Mouse (Mus musculus): ENCODE results near the gene Trpm3. TPM values are rescaled to one million over a fixed set of nuclear protein-coding genes. Genes with fewer than 3 reads are reported as not detected.
"Not testable (repeated sequence)": the region's sequence is repeated elsewhere in the genome, so short reads cannot be mapped to it uniquely, and the experiment has no call there.

The Trpm3 gene
- total RNA-seq, 2 experiments from 2014 or later: not detected

DNA sequence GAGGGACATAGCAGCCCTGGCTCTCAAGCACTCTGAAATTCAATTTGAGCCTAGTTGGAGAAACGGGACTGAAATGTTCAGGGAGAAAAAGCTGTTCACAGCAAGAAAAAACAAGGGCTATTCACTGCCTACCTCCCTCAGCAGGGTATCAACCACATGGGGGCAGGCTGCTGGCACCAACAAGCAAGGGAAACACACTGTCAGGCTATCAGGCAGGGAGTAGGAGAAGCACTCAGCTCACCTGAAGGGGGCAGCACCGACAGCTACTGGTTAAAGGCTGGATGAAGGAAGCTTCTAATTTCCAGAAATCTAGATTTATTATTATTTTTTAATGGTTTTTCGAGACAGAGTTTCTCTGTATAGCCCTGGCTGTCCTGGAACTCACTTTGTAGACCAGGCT, 876.7 kb downstream of the Trpm3 start:
- ATAC-seq (replicated peaks; ENCODE audit: poor library complexity, severe bottlenecking): peak; percentile 97

DNA sequence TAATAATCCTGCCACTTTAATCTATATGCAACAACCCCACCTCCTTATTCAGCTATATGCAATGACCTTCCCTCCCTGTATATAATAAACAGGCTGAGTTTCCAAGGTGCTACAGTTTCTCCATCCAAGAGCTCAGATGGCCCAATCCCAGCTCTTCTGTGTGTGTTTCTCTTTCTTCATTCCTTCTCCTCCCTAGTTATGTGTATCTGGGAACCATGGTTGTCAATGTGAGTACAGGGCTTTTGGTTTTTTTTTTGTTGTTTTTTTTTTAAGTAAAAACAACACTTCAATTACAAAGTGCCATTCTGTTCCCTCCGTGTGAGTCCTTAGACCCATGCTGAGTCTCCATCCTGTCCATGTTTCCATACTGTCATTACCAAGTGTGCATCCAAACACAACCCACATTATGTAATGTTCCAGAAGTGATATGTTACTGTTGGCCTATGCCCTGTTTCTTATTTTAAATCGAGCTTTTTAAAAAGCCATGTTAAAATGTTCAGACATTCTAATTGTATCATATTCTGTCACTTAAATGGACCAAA, 879.4 kb downstream of the Trpm3 start:
- ATAC-seq (replicated peaks; ENCODE audit: poor library complexity, severe bottlenecking): no peak

DNA sequence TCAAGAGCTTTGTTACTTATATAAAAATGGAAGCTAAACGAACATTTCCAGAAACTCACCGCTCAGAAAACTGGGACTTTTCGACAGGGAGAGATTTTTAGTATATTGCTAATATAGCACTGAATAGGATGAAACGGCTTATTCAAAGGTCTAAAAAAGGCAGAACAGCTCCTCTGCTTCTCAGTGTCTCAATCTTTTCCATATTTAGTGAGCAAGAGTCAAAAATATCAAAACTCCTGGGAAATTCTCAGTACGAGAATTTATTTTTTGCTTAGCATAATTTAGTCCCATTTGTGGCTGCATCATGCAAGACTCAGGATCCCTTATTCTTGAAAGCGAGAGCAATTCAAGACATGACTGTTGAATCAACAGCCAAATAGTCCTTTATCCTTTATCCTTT, 884.1 kb downstream of the Trpm3 start:
- ATAC-seq (replicated peaks; ENCODE audit: poor library complexity, severe bottlenecking): no peak

DNA sequence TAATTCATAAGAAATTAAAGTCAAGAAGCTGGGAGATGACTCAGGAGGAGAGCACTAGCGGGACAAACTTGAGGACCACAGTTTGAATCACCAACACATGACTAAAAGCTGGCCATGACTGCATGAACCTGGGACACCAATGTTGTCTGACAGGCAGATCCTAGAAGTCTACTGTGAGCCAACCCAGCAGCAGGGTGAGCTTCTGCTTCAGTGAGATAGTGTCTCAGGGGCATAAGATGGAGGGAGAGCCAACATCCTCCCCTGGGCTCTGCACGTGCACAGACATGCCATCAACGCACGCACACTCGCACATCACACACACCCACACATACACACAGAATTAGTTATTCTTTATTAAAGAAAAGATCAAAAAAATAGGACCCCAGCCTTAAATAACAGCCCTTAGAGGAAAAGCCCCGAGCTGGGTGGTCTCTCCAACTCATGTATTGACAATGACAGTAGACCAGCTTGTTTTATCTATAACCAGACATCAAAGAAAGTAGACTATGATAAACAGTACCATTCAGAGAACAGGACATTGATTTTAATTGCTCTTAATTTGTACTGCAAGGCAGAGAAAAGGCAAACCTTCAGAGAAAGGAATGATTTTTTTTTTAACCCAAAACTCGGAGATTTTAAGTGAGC, 884.6 kb downstream of the Trpm3 start:
- ATAC-seq (replicated peaks; ENCODE audit: poor library complexity, severe bottlenecking): no peak

DNA sequence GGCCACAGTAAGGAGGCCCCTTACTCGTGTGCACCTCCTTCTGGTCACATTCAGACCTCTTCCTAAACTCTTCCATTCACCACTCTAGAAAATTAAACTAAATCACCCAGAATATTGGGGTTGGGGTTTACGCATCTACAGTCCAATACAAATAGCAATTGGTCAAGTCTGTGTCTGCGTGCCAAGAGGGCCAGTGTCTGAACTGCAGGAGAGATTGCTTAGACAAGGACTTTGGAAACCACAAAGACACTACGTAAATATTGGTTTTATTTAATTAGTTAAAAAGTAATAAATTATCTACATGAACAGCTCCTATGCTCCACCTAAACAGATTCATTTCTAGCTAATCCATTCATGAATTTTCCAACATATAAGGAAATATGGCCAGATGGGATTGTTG, 886.0 kb downstream of the Trpm3 start:
- ATAC-seq (replicated peaks; ENCODE audit: poor library complexity, severe bottlenecking): no peak

DNA sequence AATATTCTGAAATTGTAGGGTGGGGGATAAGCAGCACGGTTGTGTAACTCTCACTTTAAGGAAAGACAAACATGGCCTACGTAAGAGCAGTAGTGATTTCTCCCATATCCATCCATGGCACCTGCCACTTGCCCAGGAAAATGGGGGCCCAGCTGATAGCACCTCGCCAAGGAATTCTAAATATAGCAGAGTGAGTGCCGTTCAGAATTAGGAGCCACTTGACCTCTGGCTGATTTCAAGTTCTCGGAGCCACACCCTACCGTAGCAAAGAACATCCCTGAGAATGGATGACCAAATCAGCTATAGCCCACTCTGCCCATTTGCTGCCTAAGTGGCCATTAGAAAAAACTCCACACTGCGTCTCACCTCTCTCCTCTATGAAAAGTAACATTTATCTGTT, 887.6 kb downstream of the Trpm3 start:
- ATAC-seq (replicated peaks; ENCODE audit: poor library complexity, severe bottlenecking): no peak

DNA sequence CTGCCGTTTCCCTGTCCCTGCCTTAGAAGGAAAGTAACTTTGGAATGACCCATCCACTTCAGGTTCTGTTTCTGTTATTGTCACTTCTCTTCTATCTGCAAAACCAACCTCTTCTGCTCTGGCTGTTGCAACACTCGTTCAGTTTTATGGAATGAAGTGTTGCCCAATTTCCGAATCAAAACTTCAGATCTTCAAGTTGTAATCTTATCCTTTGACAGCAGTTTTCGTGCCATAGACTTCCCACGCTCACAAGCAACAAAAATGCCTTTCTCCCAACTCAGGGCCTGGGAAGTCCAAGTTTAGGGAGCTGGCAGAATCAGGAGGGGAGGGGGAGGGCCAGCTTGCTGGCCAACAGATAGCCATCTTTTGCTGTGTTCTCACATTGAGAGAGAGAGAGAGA, 889.4 kb downstream of the Trpm3 start:
- ATAC-seq (replicated peaks; ENCODE audit: poor library complexity, severe bottlenecking): peak; percentile 92

DNA sequence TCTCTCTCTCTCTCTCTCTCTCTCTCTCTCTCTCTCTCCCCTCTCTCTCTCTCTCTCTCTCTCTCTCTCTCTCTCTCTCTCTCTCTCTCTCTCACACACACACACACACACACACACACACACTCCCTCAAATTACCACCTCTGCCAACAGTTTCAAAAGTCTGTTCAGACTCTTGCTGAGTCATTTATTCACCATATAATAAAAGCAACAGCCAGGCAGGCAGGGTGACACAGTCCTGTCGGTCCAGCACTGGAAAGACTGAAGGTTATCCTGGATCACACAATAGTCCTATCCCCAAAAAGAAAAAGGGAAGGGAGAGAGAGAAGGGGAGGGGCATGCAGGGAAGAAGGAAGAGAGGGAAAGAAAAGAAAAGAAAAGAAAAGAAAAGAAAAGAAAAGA, 894.5 kb downstream of the Trpm3 start:
- ATAC-seq (replicated peaks; ENCODE audit: poor library complexity, severe bottlenecking): not testable (repeated sequence)

DNA sequence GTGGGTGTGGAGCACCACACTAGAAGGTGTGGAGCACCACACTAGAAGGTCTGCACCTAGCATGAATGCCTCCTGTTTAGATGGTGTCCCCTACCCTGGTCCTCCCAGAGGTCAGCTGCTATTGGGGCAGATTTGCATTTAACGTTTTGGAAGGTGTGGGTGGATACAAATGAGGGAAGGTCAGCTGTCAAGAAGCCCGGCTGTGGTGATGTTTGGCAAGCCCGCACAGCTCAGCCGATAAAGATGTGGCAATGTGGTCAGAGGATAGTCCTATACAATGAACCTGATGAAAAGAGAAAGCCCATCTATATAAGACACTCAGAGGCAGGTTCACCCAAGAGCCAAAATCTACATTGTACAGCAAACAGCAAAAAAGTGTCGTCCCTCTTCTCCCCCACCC, 895.3 kb downstream of the Trpm3 start:
- ATAC-seq (replicated peaks; ENCODE audit: poor library complexity, severe bottlenecking): peak; percentile 55

DNA sequence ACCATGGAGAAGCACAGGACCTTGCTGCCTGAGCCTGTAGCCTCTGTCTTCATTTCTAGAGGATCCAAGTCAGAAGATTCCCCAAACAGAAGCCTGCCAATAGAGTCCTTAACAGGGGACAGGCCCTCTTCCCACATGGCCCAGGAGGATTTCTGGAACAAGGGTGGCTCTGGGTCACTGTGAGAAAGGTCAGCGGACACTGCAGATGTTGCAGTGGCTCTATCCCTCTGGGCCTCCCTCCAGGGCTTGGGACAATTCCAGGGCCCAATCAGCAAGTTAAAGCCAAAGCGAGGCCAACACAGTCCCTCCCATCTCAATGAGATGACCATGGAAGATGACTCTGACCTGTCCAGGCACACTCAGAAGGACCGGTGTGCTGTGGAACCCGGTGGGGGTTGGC, 896.1 kb downstream of the Trpm3 start:
- no peak for ATAC-seq (replicated peaks; ENCODE audit: poor library complexity, severe bottlenecking)

DNA sequence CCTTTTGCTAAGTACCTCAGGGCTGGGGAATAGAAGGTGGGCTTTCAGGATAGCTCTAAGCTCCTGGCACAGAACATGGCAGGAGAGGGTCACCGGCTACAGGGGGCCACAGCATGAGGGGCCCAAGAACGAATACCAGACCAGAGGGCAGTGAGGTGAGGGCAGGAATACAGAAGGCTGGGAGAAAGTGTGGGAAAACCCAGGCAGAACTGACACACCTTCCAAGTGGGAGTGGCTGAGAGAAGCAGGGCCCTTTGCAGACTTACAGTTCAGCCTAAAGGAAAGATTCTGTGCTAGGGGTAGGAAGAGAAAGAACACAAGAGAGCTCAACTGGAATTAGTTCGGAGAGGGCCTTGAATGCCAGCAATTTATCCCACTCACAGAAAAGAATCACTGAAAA, 896.9 kb downstream of the Trpm3 start:
- ATAC-seq (replicated peaks; ENCODE audit: poor library complexity, severe bottlenecking): no peak

DNA sequence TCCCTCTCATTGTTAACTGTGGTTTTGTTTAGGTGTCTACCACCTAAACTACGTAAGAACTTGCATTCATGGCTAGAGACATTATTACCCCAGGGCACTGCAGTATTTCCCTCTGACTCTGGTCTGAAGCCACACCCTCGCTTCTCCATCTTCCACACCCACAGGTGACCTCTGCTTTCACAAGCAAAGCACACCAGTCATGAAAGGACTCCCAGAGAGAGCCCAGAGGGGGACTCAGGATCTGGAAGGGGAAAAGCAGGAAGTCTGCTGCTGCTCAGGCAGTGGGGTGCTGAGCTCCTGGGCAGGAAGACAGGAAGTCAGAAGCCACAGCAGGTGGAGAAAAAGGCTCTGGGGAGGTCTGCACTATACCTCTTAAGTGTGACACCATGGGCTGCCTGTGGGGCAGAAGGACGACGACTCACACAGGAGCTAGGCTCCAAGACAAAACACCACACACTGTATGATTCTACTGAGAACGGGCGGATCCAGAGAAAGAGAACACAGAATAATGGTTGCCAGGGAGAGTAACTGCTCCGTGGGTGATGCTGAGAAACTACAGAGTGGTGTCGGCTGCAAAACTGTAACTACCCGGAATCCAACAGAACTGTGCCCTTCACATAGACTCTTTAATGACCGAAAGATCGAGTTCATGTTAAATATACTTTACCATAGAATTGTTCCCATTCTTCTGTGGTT, 898.1 kb downstream of the Trpm3 start:
- peak; percentile 49 for ATAC-seq (replicated peaks; ENCODE audit: poor library complexity, severe bottlenecking)

DNA sequence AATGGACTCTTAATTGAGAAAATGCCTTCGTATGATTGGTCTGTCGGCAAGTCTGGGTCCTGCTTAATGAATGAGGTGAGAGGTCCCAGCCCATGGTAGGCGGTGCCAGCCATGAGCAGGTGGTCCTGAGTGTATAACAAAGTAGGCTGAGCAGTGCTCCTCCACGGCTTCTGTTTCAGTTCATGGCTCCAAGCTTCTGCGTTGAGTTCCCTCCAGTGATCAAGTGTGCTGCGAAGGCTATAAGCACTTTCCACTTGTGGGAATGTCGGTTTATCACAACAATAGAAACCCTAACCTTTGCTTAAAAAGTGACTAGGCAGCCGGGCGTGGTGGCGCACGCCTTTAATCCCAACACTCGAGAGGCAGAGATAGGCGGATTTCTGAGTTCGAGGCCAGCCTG, 898.7 kb downstream of the Trpm3 start:
- ATAC-seq (replicated peaks; ENCODE audit: poor library complexity, severe bottlenecking): no peak

DNA sequence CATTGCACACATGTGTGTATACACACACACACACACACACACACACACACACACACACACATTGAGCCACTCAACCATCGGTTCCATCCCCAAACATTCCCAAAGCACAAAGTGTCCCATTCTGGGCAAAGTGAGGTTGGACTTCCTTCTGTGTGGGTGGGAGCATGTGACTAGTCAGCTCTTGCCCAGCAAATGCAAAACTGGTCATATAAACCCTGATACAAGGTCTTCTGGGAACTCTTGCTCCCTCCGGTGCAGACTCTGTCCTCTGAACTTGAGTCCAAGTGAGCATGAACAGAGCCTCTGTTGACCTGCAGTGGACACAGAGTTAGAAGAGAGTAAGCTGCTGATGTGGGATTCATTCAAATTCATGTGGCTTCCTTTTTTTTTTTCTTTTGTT, 899.5 kb downstream of the Trpm3 start:
- no peak for ATAC-seq (replicated peaks; ENCODE audit: poor library complexity, severe bottlenecking)

DNA sequence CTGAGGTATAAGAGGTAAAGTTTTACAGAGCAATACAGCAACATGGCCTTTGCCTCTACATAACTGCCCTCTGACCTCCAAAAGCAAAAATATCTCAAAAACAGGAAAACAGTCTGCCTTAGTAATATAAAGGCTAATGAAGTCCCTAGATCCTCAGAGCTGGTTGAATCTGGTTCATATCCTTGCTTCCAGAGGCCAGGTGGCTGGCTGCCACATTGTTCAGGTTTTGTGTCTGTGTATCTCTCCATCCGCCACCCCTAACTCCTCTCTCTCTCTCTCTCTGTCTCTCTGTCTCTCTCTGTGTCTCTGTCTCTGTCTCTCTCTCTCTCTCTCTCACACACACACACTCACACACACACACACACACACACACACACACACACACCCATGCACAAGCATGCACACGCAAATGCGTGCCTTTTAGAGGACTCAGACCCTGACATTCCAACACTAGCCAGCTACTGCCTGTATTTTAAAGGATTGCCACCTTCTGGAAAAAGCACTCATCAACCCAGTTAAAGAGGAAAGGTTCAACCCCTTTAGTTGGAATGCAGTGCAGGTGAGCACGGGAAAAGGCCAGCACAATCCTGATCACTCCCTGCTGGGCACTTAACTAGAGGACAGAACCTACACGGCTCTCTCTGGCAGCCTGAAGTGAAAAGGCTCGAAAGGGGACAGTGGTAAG, 902.8 kb downstream of the Trpm3 start:
- no peak for ATAC-seq (replicated peaks; ENCODE audit: poor library complexity, severe bottlenecking)

DNA sequence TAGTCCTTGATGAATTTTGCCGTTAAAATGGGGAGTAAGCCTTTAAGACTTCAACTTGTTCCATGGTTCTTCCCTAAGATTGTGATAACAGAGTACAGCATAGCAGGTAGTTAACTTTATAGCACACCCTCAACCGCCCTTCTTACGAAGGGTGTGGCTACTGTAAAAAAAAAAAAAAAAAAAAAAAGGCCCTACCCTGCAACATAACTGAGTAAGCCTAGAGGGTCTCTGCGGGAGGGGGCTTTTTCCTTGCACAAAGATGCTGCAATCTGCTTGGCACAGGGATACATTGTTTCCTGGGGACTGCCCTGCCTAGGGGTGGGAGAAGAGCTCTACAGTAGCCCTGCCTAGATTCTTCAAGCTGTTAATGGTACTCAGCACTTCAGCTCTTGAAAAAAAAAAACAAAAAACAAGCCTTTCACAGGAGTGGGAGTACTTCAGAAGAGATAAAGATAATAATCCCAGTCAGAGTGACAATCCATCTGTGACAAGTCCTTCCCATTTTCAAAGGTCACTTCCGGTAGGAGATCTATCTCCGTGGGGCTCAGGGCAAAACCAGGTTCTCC, 903.4 kb downstream of the Trpm3 start:
- ATAC-seq (replicated peaks; ENCODE audit: poor library complexity, severe bottlenecking): no peak

DNA sequence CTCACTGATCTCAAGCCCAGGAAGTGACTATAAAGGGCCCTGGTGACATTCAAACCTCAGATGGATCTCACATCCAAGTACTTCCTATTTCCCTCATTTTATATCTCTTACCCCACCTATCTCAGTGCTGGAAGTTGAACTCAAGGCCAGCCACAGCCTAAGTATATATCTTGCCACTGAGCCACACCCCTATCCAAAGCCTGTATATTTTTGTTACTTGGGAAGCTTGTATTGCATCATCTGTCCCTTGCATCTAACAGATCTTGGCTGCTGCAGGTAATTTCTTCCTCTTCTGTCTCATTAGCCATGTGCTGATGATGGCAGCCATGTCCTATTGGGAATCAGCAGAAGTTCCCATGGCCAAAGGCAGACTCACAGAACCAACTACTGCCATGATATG, 904.9 kb downstream of the Trpm3 start:
- no peak for ATAC-seq (replicated peaks; ENCODE audit: poor library complexity, severe bottlenecking)

Measured in granulocyte monocyte progenitor cell, adult 5-6 weeks (primary cell).